Mouse (Mus musculus) liver, postnatal 0 days (tissue): Measurements from ENCODE around the gene Myg1.

Source experiments
- CTCF ChIP-seq: sonication (generic); IDR thresholded peaks from 2 replicates; pipeline ENCODE4 v1.5.1; 2016; ENCODE audit warnings: antibody characterized with exemption, low read depth
- EP300 ChIP-seq: IDR thresholded peaks from 2 replicates; pipeline ENCODE4 v1.6.1; 2016; ENCODE audit warnings: antibody characterized with exemption, low read depth, mild to moderate bottlenecking

DNA sequence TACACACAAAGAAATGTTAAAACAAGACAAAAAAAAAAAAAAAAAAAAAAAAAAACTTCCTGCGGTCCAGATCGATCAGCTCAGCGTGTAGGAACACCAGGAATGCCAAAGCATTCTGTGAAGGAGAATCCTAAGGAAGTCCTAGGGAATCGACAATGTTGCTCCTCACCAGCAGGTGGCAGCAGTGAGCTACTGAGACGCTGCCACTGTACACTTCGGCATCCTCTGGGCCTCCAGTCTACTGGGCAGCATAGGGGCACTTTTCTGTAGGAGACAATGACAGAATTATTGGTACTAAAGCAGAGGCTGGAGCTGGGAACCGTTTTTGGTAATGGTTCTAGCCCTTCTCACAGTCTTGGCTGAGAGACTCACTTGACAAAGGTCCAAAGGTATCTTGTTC, 50.1 kb downstream of the Myg1 start:
- peak; percentile 99 for TF ChIP-seq CTCF
- no peak for TF ChIP-seq EP300
